Mouse (Mus musculus) kidney, postnatal 10 days (tissue): ENCODE data around the gene Acot9.
A peak's percentile ranks its signal among the peaks of the same experiment; 100 is the strongest.

ENCODE experiments used
- DNase-seq: peaks from one replicate; pipeline ENCODE4 v3.0.0; 2021; ENCODE audit warnings: mixed read lengths

The Acot9 gene

GRCm38 (mm10) chrX:155262235-155262914 is at the start of gene Acot9:
Gene Acot9, plus strand, starts transcription at chrX:155262443.
- peak; percentile 93 for DNase-seq

- DNase-seq: no peak
Observed at GRCm38 (mm10) chrX:155214291-155215136, 47.7 kb upstream of the Acot9 start.

DNA sequence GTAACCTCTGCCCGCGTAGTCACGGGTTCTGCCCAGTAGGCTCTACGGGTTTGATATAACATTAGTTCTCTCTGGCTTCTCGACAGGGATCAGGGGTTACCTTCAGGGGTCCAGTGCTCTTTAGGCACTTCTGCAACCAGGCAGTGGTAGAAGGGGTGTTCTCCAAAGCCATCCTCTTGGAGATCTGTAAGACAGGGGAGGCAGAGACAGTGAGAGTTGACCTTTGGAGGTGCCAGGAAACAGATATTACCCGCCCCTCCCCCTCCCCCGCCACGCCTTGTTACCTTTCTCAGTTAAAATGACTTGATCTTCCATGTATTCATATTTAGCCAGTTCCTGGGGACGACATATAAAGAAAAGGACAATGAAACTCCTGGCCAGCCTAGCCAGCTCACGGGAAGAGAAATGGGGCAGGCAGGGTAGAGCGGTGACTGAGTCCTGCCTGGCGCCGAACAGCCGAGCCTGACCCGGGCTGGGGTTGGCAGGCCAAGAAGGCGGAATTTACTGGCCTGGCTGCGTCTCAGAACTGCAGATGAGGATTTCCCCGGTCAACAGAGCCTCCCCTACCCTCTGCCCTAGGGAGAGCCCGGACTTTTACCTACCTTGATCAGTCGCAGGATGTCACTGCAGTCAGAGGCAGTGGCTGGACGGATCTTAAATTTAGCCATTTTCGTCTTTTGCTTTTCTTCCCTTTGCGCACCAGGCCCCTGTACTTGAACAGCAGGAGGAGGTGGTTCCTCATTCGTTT is 46.6 kb upstream of the Acot9 start:
- peak; percentile 45 for DNase-seq

DNA sequence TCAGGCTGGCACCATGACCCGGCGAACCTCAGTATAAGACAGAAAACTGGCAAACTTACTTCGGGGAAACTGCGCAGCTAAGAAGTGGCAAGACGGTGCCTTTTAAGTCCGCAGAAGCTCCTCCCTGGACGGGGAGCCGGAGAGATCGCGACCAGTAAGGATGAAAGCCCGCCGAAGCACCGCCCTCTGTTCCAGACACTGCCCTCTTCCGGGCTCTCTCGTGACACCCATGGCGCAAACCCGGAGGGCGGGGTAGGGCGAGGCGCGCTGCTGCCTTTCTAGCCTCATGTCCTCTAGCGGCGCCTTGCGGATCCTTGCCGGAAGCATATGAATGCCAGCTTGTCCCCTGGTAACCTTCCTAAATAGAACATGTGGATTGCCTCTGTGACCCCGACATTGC is 46.0 kb upstream of the Acot9 start, which contains the start of gene Sat1:
Gene Sat1 (minus strand): TSS at position 179 of the 400 bp plus-strand sequence.
- DNase-seq: peak; percentile 95

- DNase-seq: no peak
Observed at GRCm38 (mm10) chrX:155218277-155218676, 44.0 kb upstream of the Acot9 start.

- DNase-seq: no peak
Observed at GRCm38 (mm10) chrX:155256856-155257255, 5.4 kb upstream of the Acot9 start.

DNA sequence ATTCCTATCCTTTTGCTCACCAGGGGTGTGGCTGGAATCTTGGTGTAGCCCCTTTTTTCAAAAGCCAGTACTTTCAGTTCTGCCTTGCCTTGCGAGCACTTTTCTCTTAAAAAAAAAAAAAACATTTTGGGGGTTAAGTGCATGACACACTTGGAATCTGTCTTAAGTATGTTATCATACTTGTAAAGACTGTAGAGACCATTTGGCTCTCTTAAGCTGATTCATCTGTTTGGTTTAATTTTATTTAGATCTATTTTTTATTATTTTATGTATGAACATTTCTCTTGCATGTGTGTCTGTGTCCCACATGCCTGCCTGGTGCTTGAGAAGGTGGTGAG is 641 bp downstream of the Acot9 start:
- no peak for DNase-seq

GRCm38 (mm10) chrX:155278483-155278882 is 16.2 kb downstream of the Acot9 start:
- no peak for DNase-seq

GRCm38 (mm10) chrX:155280427-155281044 is 18.3 kb downstream of the Acot9 start:
- DNase-seq: no peak

DNA sequence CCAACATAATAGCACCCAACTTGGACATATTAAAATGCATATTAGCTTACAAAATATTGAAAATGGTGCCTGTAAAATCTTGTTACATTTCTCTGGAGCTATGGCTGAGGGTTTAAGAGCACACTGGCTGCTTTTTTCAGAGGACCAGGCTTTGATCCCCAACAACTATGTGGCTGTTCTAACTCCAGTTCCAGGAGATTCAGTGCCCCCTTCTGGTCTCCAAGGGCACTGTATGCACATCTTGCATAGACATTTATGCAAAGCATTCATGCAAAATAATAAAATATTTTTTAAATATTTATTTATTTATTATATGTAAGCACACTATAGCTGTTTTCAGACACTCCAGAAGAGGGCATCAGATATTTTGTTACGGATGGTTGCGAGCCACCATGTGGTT is 44.1 kb downstream of the Acot9 start:
- no peak for DNase-seq

- peak; percentile 58 for DNase-seq
Observed at GRCm38 (mm10) chrX:155318005-155318404, 55.8 kb downstream of the Acot9 start.

DNA sequence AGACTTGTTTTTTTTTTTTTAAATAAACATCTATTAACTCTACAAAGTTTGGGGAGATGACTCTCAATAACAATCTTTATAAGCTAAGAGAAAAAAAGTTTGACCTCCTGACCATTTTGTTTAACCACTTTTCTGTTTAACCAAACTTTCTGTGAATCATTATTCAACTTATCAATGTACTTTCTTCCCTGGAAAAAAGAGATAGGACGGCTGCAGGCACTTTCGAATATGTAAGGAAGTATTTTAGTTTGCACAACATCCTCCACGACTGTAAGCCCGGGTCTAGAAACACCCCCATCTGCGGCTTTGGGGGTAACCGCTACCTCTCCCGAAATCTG is 75.3 kb downstream of the Acot9 start:
- DNase-seq: no peak

GRCm38 (mm10) chrX:155337905-155338721 is 75.9 kb downstream of the Acot9 start:
- DNase-seq: peak; percentile 91

DNA sequence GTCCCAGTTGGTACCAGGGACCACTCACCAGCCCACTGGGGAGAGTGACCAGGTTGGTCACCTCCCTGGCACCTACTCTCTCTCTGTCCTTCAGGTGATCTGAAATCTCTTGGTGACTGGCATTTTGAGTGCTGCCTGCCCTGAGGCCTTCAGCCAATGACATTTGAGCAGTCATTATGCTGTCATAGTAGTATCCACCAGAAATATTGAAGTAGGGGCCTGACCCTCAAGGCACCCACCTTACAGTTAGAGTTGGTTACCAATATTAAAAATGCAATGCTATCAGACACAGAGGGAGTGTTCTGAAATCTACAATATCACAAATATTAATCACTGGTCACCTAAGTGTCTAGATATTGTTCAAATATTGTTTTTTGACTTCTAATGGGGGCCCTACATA is 78.4 kb downstream of the Acot9 start, which contains the start of gene Prdx4:
Gene Prdx4 (minus strand): TSS at position 101 of the 400 bp plus-strand sequence.
- no peak for DNase-seq

DNA sequence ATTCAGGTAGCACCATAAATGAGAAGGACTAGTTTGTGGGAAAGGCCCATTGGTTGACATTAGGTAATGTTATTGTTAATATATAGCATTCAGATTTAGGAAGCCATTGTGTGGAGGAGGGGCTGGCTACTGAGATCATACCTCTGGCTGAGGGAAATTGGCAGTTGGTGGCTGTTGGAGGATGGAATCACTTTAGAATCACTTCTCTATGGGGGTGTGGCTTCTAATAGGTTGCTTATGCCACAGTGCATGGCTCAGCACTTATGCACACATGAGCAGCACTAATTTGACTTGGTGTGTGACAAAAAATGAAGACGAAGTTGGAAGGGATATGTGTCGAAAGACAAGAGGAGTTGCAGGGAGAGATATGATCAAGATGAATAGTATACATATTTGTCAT is 84.0 kb downstream of the Acot9 start:
- DNase-seq: no peak
